ENCODE assay signal across 16 mouse cellular contexts in the genomic region with DNA sequence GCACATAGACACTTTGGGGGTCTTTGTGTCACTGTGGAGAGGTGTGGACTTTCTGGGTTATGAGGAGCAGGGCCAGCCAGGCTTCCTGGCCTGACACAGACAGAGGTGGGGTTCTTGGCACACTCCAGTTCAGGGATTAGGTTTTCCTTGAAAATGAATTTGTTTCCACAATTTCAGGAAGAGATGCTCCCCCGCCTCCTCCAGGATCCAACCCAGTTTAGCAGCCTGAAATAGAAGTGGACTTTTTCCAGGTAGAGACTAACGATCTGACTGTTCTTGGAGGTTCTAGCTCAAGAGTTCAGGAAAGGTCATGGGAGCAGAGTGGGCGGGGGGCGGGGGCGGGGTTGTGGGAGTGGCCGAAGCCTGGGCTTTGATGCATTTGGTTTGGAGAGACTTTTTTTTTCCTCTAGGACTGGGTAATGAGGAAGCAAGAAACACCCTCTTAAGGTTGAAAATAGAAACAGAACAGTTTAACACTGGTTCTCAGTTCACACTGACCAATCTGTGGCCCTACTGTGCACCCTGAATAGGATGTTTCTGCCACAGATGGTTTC. TPM values are rescaled to one million over a fixed set of nuclear protein-coding genes. Genes with fewer than 3 reads are reported as not detected.
DNase-seq lines count a peak whose midpoint lies in the region; ATAC-seq and TF ChIP-seq lines count a peak whose summit lies in the region.
"Had no signal": no experiment of that assay in that cellular context is flagged by ENCODE, and none has a peak within 500 bp of the region (broad histone marks: within the 10 kb centered on the region; RNA-seq: fewer than 3 reads in every experiment).

No protein-coding gene starts in this region.

- H3K4me3 ChIP-seq in kidney, embryonic 14.5 days (ENCODE audit: low read length): no peak overlapping the region
- H3K4me3 ChIP-seq in CH12.LX (replicated peaks in 1 of 3; ENCODE audit: low read depth in 2 of 3, low read length in 2 of 3, poor library complexity in 1 of 3): no peak overlapping the region
- H3K4me3 ChIP-seq in hindbrain, postnatal 0 days (ENCODE audit: low read length): no peak overlapping the region
- H3K4me3 ChIP-seq: forebrain, embryonic 15.5 days; intestine, embryonic 15.5 days had no signal

- no peak for ATAC-seq in kidney, embryonic 14.5 days (ENCODE audit: low FRiP score, low TSS enrichment)
- ATAC-seq in hindbrain, postnatal 0 days: no peak
- ATAC-seq: forebrain, embryonic 15.5 days; intestine, embryonic 15.5 days had no signal

- no peak for TF ChIP-seq CTCF in CH12.LX (conservative IDR thresholded peaks at IDR 0.05 in 1 of 2, IDR thresholded peaks at IDR 0.05 in 1 of 2; ENCODE audit: low read depth in 2 of 2, low read length in 2 of 2)
- TF ChIP-seq CTCF in hindbrain, postnatal 0 days (IDR thresholded peaks at IDR 0.05; ENCODE audit: low read depth): no peak

- TF ChIP-seq EP300 in CH12.LX (IDR thresholded peaks at IDR 0.05; ENCODE audit: low read length): no peak

- no peaks in the 10 kb centered on the region for H3K36me3 ChIP-seq in kidney, embryonic 14.5 days (ENCODE audit: control insufficient read depth, insufficient read depth, low read length)
- H3K36me3 ChIP-seq in CH12.LX (replicated peaks in 1 of 2; ENCODE audit: control insufficient read depth in 1 of 2, insufficient read depth in 1 of 2, low read length in 1 of 2): no peaks in the 10 kb centered on the region
- H3K36me3 ChIP-seq in hindbrain, postnatal 0 days (ENCODE audit: insufficient read depth, low read length): no peaks in the 10 kb centered on the region
- H3K36me3 ChIP-seq: forebrain, embryonic 15.5 days; intestine, embryonic 15.5 days had no signal

- dilution Hi-C loops in CH12.LX (cut with MboI; ENCODE audit: extremely low pct_ligation_motif_present, extremely low pct_unique_long_range_greater_than_20kb, low sequenced_read_pairs): no loop called here

- no peaks in the 10 kb centered on the region for H3K79me2 ChIP-seq in CH12.LX (replicated peaks; ENCODE audit: control insufficient read depth, extremely low read depth, insufficient read depth, poor library complexity, severe bottlenecking)

- TF ChIP-seq POLR2A in CH12.LX (IDR thresholded peaks at IDR 0.05; ENCODE audit: low read depth, low read length): no peak

- H3K9me3 ChIP-seq in kidney, embryonic 14.5 days (ENCODE audit: control insufficient read depth, low read length): no peaks in the 10 kb centered on the region
- no peaks in the 10 kb centered on the region for H3K9me3 ChIP-seq in CH12.LX (replicated peaks; ENCODE audit: low read length)
- no peaks in the 10 kb centered on the region for H3K9me3 ChIP-seq in hindbrain, postnatal 0 days (ENCODE audit: low read length)
- H3K9me3 ChIP-seq: forebrain, embryonic 15.5 days; intestine, embryonic 15.5 days had no signal

- peak; percentile 73 for DNase-seq in kidney, adult 11 months
- DNase-seq in 416B (ENCODE audit: low read depth) (peak; percentile 63), CH12.LX (ENCODE audit: extremely low read depth) (no peak)
- DNase-seq in heart, postnatal 4 days: peak; percentile 24
- DNase-seq in cerebellum, adult 18-20 months: no peak
- DNase-seq in hindbrain, postnatal 0 days (ENCODE audit: low spot score): no peak
- DNase-seq: cerebellum, adult 9-11 months; thymus, postnatal 14 days had no signal

- H3K9ac ChIP-seq in kidney, embryonic 14.5 days (ENCODE audit: low read depth, low read length): no peak overlapping the region
- no peak overlapping the region for H3K9ac ChIP-seq in CH12.LX (ENCODE audit: insufficient read depth, low read depth)
- H3K9ac ChIP-seq in hindbrain, postnatal 0 days (replicated peaks; ENCODE audit: low read length): no peak overlapping the region
- H3K9ac ChIP-seq: forebrain, embryonic 15.5 days; intestine, embryonic 15.5 days; liver, embryonic 14.5 days had no signal

- H3K4me2 ChIP-seq in kidney, embryonic 14.5 days (replicated peaks; ENCODE audit: low read depth, low read length): no peak overlapping the region
- H3K4me2 ChIP-seq in CH12.LX (ENCODE audit: insufficient read depth, low read depth, poor library complexity, severe bottlenecking): no peak overlapping the region
- H3K4me2 ChIP-seq in hindbrain, postnatal 0 days (ENCODE audit: low read depth, low read length): no peak overlapping the region
- H3K4me2 ChIP-seq: forebrain, embryonic 15.5 days; intestine, embryonic 15.5 days had no signal

- H3K27me3 ChIP-seq in kidney, embryonic 14.5 days (ENCODE audit: control insufficient read depth, insufficient read depth, low read length): no peaks in the 10 kb centered on the region
- peaks cover 59% of the 10 kb centered on the region for H3K27me3 ChIP-seq in CH12.LX (replicated peaks)
- H3K27me3 ChIP-seq in hindbrain, postnatal 0 days (ENCODE audit: insufficient read depth, low read length): no peaks in the 10 kb centered on the region
- H3K27me3 ChIP-seq: forebrain, embryonic 15.5 days; intestine, embryonic 15.5 days had no signal

- H3K4me1 ChIP-seq in kidney, embryonic 14.5 days (ENCODE audit: control insufficient read depth, insufficient read depth, low read length): 0 out of 2 replicates have a peak, but pooled peaks cover 4% of the 10 kb centered on the region
- peaks cover 0 to 3% of the 10 kb centered on the region in 2 experiments; a peak in 2 of 4 replicates for H3K4me1 ChIP-seq in CH12.LX (ENCODE audit: control insufficient read depth in 1 of 2, insufficient read depth in 2 of 2)
- H3K4me1 ChIP-seq in hindbrain, postnatal 0 days (ENCODE audit: insufficient read depth, low read length): no peaks in the 10 kb centered on the region
- H3K4me1 ChIP-seq: forebrain, embryonic 15.5 days; intestine, embryonic 15.5 days had no signal

- TF ChIP-seq RAD21 in CH12.LX (IDR thresholded peaks at IDR 0.05; ENCODE audit: low read depth, low read length): no peak

- in situ Hi-C loops in CH12.LX (cut with MboI; ENCODE audit: low pct_ligation_motif_present, low pct_unique_long_range_greater_than_20kb, low sequenced_read_pairs): no loop called here

- H3K27ac ChIP-seq in kidney, embryonic 14.5 days (ENCODE audit: low read depth, low read length): no peak overlapping the region
- no peak overlapping the region for H3K27ac ChIP-seq in CH12.LX (ENCODE audit: insufficient read depth, low read depth)
- H3K27ac ChIP-seq in hindbrain, postnatal 0 days: no peak overlapping the region
- H3K27ac ChIP-seq: forebrain, embryonic 15.5 days; intestine, embryonic 15.5 days; liver, embryonic 14.5 days had no signal

- WGBS in kidney, embryonic 14.5 days: 33% methylated on average over 6 of the region's 6 CpGs
- WGBS in hindbrain, postnatal 0 days: 48% methylated on average over 6 of the region's 6 CpGs

TF ChIP-seq in CH12.LX, 34 proteins besides CTCF, POLR2A, EP300 and RAD21:
- TF ChIP-seq NELFE (IDR thresholded peaks at IDR 0.05; ENCODE audit: low read depth, low read length) (no peak), ZKSCAN1 (IDR thresholded peaks at IDR 0.05; ENCODE audit: borderline replicate concordance, low read depth, low read length) (peak; percentile 68; the same call in 1 of the 2 replicates)

RNA-seq across cellular contexts. Expression of gene Tie1, which starts 10.4 kb away (rescaled TPM):
- polyA plus RNA-seq in kidney, embryonic 14.5 days (2014; fragmentation: Nextera tagmentation; extraction: Ambion mirVana): 24.6 and 30.4 TPM in 2 replicates
- total RNA-seq in CH12.LX (2012; rRNA removed) (not detected in 2 replicates), CH12.LX (2014; rRNA removed) (not detected in 2 replicates)
- not detected in 2 replicates for polyA plus RNA-seq in CH12.LX (2012; ENCODE audit: insufficient read length, low read depth)
- 10 to 100 TPM; 86.2 to 88.9 TPM for total RNA-seq in heart, postnatal 4 days (2021)
- 15.9 and 20.2 TPM in 2 replicates for total RNA-seq in hindbrain, postnatal 0 days (2014; rRNA removed)
- 10.5 and 11.6 TPM in 2 replicates for polyA plus RNA-seq in hindbrain, postnatal 0 days (2015; fragmentation: Nextera tagmentation; extraction: Ambion mirVana)

RNA-seq across cellular contexts. Expression of gene 2610528J11Rik, which starts 26.6 kb away (rescaled TPM):
- polyA plus RNA-seq in kidney, embryonic 14.5 days (2014; fragmentation: Nextera tagmentation; extraction: Ambion mirVana): 15.5 and 15.6 TPM in 2 replicates
- total RNA-seq in CH12.LX (2012; rRNA removed) (not detected in 2 replicates), CH12.LX (2014; rRNA removed) (not detected in 2 replicates)
- not detected in 2 replicates for polyA plus RNA-seq in CH12.LX (2012; ENCODE audit: insufficient read length, low read depth)
- not detected for total RNA-seq in heart, postnatal 4 days (2021)
- not detected in 2 replicates for total RNA-seq in hindbrain, postnatal 0 days (2014; rRNA removed)
- not detected in 2 replicates for polyA plus RNA-seq in hindbrain, postnatal 0 days (2015; fragmentation: Nextera tagmentation; extraction: Ambion mirVana)
- total RNA-seq: adrenal gland, adult 18-20 months; layer of hippocampus, postnatal 25 days; megakaryocyte-erythroid progenitor cell, adult 5-6 weeks had no signal
- polyA plus RNA-seq: forebrain, embryonic 15.5 days had no signal

RNA-seq across cellular contexts. Expression of gene Mpl, which starts 42.9 kb away (rescaled TPM):
- polyA plus RNA-seq in kidney, embryonic 14.5 days (2014; fragmentation: Nextera tagmentation; extraction: Ambion mirVana): 0.23 TPM in 1 of 2 replicates, not detected in the other
- not detected in 2 replicates for total RNA-seq in CH12.LX (2012; rRNA removed)
- total RNA-seq in CH12.LX (2014; rRNA removed): not detected in 2 replicates
- not detected in 2 replicates for polyA plus RNA-seq in CH12.LX (2012; ENCODE audit: insufficient read length, low read depth)
- under 1 TPM in 1 of 2 experiments, not detected in 1; 0.14 TPM for total RNA-seq in heart, postnatal 4 days (2021)
- total RNA-seq in hindbrain, postnatal 0 days (2014; rRNA removed): not detected in 2 replicates
- polyA plus RNA-seq in hindbrain, postnatal 0 days (2015; fragmentation: Nextera tagmentation; extraction: Ambion mirVana): 0.18 TPM in 1 of 2 replicates, not detected in the other
- total RNA-seq: ES-E14 had no signal

RNA-seq across cellular contexts. Expression of gene Tmem125, which starts 43.6 kb away (rescaled TPM):
- polyA plus RNA-seq in kidney, embryonic 14.5 days (2014; fragmentation: Nextera tagmentation; extraction: Ambion mirVana): 3.2 and 4.1 TPM in 2 replicates
- not detected in 2 replicates for total RNA-seq in CH12.LX (2012; rRNA removed)
- total RNA-seq in CH12.LX (2014; rRNA removed): not detected in 2 replicates
- polyA plus RNA-seq in CH12.LX (2012; ENCODE audit: insufficient read length, low read depth): not detected in 2 replicates
- under 1 TPM; 0.24 to 0.32 TPM for total RNA-seq in heart, postnatal 4 days (2021)
- total RNA-seq in hindbrain, postnatal 0 days (2014; rRNA removed): 0.90 and 4.8 TPM in 2 replicates
- 0.64 and 0.83 TPM in 2 replicates for polyA plus RNA-seq in hindbrain, postnatal 0 days (2015; fragmentation: Nextera tagmentation; extraction: Ambion mirVana)
- total RNA-seq: adrenal gland, adult 18-20 months; megakaryocyte-erythroid progenitor cell, adult 5-6 weeks had no signal

Comparison
In these comparisons a context has a peak if more than half of its experiments do, and no peak if none do; other contexts are left out.
1. DNase-seq: peak in kidney, adult 11 months (single experiment), 416B (single experiment) and heart, postnatal 4 days (single experiment); none in CH12.LX (single experiment), cerebellum, adult 18-20 months (0 of 2) and hindbrain, postnatal 0 days (single experiment).
2. RNA of gene Tie1, which starts 10.4 kb away (total RNA-seq): 86.2 to 88.9 TPM in heart, postnatal 4 days and 15.9 to 20.2 TPM in hindbrain, postnatal 0 days; not detected in CH12.LX; every median in the first group is over 10 times any median in the second.